Mouse (Mus musculus): ENCODE measurements around the gene Styx. TPM values are rescaled to one million over a fixed set of nuclear protein-coding genes. Genes with fewer than 3 reads are reported as not detected.
A peak's percentile ranks its signal among the peaks of the same experiment; 100 is the strongest.

Styx gene
- polyA plus RNA-seq, 1 experiment from 2014 or later: 38.5 TPM

GRCm38 (mm10) chr14:45439387-45439786, 88.5 kb downstream of the Styx start:
- no peak overlapping the region for H3K4me3 ChIP-seq (ENCODE audit: low read depth, low read length)
- no peak for DNase-seq (ENCODE audit: low spot score)
- 81% methylated on average over 9 of the region's 9 CpGs for WGBS
- no peak overlapping the region for H3K9ac ChIP-seq (ENCODE audit: low read length)
- no peak overlapping the region for H3K27ac ChIP-seq (ENCODE audit: low read depth, low read length)
- no peaks in the 10 kb centered on the region for H3K4me1 ChIP-seq (replicated peaks; ENCODE audit: control insufficient read depth, insufficient read depth, low read length)
- ATAC-seq (replicated peaks; ENCODE audit: low FRiP score): no peak
- H3K27me3 ChIP-seq (ENCODE audit: control insufficient read depth, insufficient read depth, low read length): no peaks in the 10 kb centered on the region
- H3K9me3 ChIP-seq (ENCODE audit: control insufficient read depth, low read length): no peaks in the 10 kb centered on the region
- no peak overlapping the region for H3K4me2 ChIP-seq (ENCODE audit: low read depth, low read length, severe bottlenecking)
- no peaks in the 10 kb centered on the region for H3K36me3 ChIP-seq (ENCODE audit: control insufficient read depth, insufficient read depth, low read length)

- DNase-seq (ENCODE audit: low spot score) (no peak), ATAC-seq (replicated peaks; ENCODE audit: low FRiP score) (no peak)
- no peaks in the 10 kb centered on the region for H3K4me1 ChIP-seq (replicated peaks; ENCODE audit: control insufficient read depth, insufficient read depth, low read length)
- H3K4me2 ChIP-seq (ENCODE audit: low read depth, low read length, severe bottlenecking): no peak overlapping the region
- H3K4me3 ChIP-seq (ENCODE audit: low read depth, low read length): no peak overlapping the region
- H3K9me3 ChIP-seq (ENCODE audit: control insufficient read depth, low read length): no peaks in the 10 kb centered on the region
- 81% methylated on average over 6 of the region's 6 CpGs for WGBS
- H3K9ac ChIP-seq (ENCODE audit: low read length): no peak overlapping the region
- H3K27ac ChIP-seq (ENCODE audit: low read depth, low read length): no peak overlapping the region
- no peaks in the 10 kb centered on the region for H3K36me3 ChIP-seq (ENCODE audit: control insufficient read depth, insufficient read depth, low read length)
- no peaks in the 10 kb centered on the region for H3K27me3 ChIP-seq (ENCODE audit: control insufficient read depth, insufficient read depth, low read length)
Measured at GRCm38 (mm10) chr14:45441291-45441690, 90.4 kb downstream of the Styx start.

GRCm38 (mm10) chr14:45442781-45443560, 92.1 kb downstream of the Styx start:
- Histone ChIP-seq H3K27me3 (ENCODE audit: control insufficient read depth, insufficient read depth, low read length) (no peaks in the 10 kb centered on the region), H3K9ac (ENCODE audit: low read length) (no peak overlapping the region), H3K4me2 (ENCODE audit: low read depth, low read length, severe bottlenecking) (no peak overlapping the region), H3K4me3 (ENCODE audit: low read depth, low read length) (no peak overlapping the region), H3K36me3 (ENCODE audit: control insufficient read depth, insufficient read depth, low read length) (no peaks in the 10 kb centered on the region), H3K9me3 (ENCODE audit: control insufficient read depth, low read length) (no peaks in the 10 kb centered on the region), H3K27ac (ENCODE audit: low read depth, low read length) (no peak overlapping the region), H3K4me1 (replicated peaks; ENCODE audit: control insufficient read depth, insufficient read depth, low read length) (no peaks in the 10 kb centered on the region)
- WGBS: 71% methylated on average over 12 of the region's 12 CpGs
- DNase-seq (ENCODE audit: low spot score): no peak
- no peak for ATAC-seq (replicated peaks; ENCODE audit: low FRiP score)

GRCm38 (mm10) chr14:45444870-45445269, 94.0 kb downstream of the Styx start:
- Histone ChIP-seq H3K36me3 (ENCODE audit: control insufficient read depth, insufficient read depth, low read length) (no peaks in the 10 kb centered on the region), H3K4me2 (ENCODE audit: low read depth, low read length, severe bottlenecking) (no peak overlapping the region), H3K4me3 (ENCODE audit: low read depth, low read length) (no peak overlapping the region), H3K27me3 (ENCODE audit: control insufficient read depth, insufficient read depth, low read length) (no peaks in the 10 kb centered on the region), H3K9ac (ENCODE audit: low read length) (no peak overlapping the region), H3K4me1 (replicated peaks; ENCODE audit: control insufficient read depth, insufficient read depth, low read length) (no peaks in the 10 kb centered on the region), H3K27ac (ENCODE audit: low read depth, low read length) (no peak overlapping the region), H3K9me3 (ENCODE audit: control insufficient read depth, low read length) (no peaks in the 10 kb centered on the region)
- DNase-seq (ENCODE audit: low spot score) (no peak), ATAC-seq (replicated peaks; ENCODE audit: low FRiP score) (no peak)
- 56% methylated on average over 7 of the region's 7 CpGs for WGBS

- no peak for ATAC-seq (replicated peaks; ENCODE audit: low FRiP score)
- no peaks in the 10 kb centered on the region for H3K4me1 ChIP-seq (replicated peaks; ENCODE audit: control insufficient read depth, insufficient read depth, low read length)
- 67% methylated on average over 12 of the region's 12 CpGs for WGBS
- no peak for DNase-seq (ENCODE audit: low spot score)
- no peaks in the 10 kb centered on the region for H3K9me3 ChIP-seq (ENCODE audit: control insufficient read depth, low read length)
- H3K27ac ChIP-seq (ENCODE audit: low read depth, low read length): no peak overlapping the region
- no peak overlapping the region for H3K4me3 ChIP-seq (ENCODE audit: low read depth, low read length)
- H3K27me3 ChIP-seq (ENCODE audit: control insufficient read depth, insufficient read depth, low read length): no peaks in the 10 kb centered on the region
- no peaks in the 10 kb centered on the region for H3K36me3 ChIP-seq (ENCODE audit: control insufficient read depth, insufficient read depth, low read length)
- H3K9ac ChIP-seq (ENCODE audit: low read length): no peak overlapping the region
- H3K4me2 ChIP-seq (ENCODE audit: low read depth, low read length, severe bottlenecking): no peak overlapping the region
Measured at GRCm38 (mm10) chr14:45445445-45445844, 94.6 kb downstream of the Styx start.

- WGBS: 81% methylated on average over 3 of the region's 3 CpGs
- Histone ChIP-seq H3K4me3 (ENCODE audit: low read depth, low read length) (no peak overlapping the region), H3K9me3 (ENCODE audit: control insufficient read depth, low read length) (no peaks in the 10 kb centered on the region), H3K27me3 (ENCODE audit: control insufficient read depth, insufficient read depth, low read length) (no peaks in the 10 kb centered on the region), H3K9ac (ENCODE audit: low read length) (no peak overlapping the region), H3K4me2 (ENCODE audit: low read depth, low read length, severe bottlenecking) (no peak overlapping the region), H3K27ac (ENCODE audit: low read depth, low read length) (no peak overlapping the region), H3K36me3 (ENCODE audit: control insufficient read depth, insufficient read depth, low read length) (no peaks in the 10 kb centered on the region), H3K4me1 (replicated peaks; ENCODE audit: control insufficient read depth, insufficient read depth, low read length) (no peaks in the 10 kb centered on the region; the same call in 1 of the 2 replicates)
- ATAC-seq (replicated peaks; ENCODE audit: low FRiP score) (no peak), DNase-seq (ENCODE audit: low spot score) (no peak)
Measured at GRCm38 (mm10) chr14:45446777-45447176, 95.9 kb downstream of the Styx start.

GRCm38 (mm10) chr14:45451090-45451489, 100.2 kb downstream of the Styx start:
- Histone ChIP-seq H3K4me2 (ENCODE audit: low read depth, low read length, severe bottlenecking) (no peak overlapping the region), H3K4me3 (ENCODE audit: low read depth, low read length) (no peak overlapping the region), H3K27ac (ENCODE audit: low read depth, low read length) (no peak overlapping the region), H3K27me3 (ENCODE audit: control insufficient read depth, insufficient read depth, low read length) (no peaks in the 10 kb centered on the region), H3K4me1 (replicated peaks; ENCODE audit: control insufficient read depth, insufficient read depth, low read length) (peaks cover 6% of the 10 kb centered on the region; the same call in 1 of the 2 replicates), H3K9ac (ENCODE audit: low read length) (no peak overlapping the region), H3K36me3 (ENCODE audit: control insufficient read depth, insufficient read depth, low read length) (no peaks in the 10 kb centered on the region), H3K9me3 (ENCODE audit: control insufficient read depth, low read length) (no peaks in the 10 kb centered on the region)
- DNase-seq (ENCODE audit: low spot score): no peak
- peak; percentile 21; the same call in 1 of the 2 replicates for ATAC-seq (replicated peaks; ENCODE audit: low FRiP score)
- WGBS: 30% methylated on average over 2 of the region's 2 CpGs

- no peaks in the 10 kb centered on the region for H3K9me3 ChIP-seq (ENCODE audit: control insufficient read depth, low read length)
- no peak overlapping the region for H3K4me2 ChIP-seq (ENCODE audit: low read depth, low read length, severe bottlenecking)
- WGBS: 59% methylated on average over 4 of the region's 4 CpGs
- no peak for ATAC-seq (replicated peaks; ENCODE audit: low FRiP score)
- H3K4me1 ChIP-seq (replicated peaks; ENCODE audit: control insufficient read depth, insufficient read depth, low read length): peaks cover 6% of the 10 kb centered on the region; the same call in 1 of the 2 replicates
- no peak overlapping the region for H3K4me3 ChIP-seq (ENCODE audit: low read depth, low read length)
- DNase-seq (ENCODE audit: low spot score): no peak
- no peaks in the 10 kb centered on the region for H3K27me3 ChIP-seq (ENCODE audit: control insufficient read depth, insufficient read depth, low read length)
- no peak overlapping the region for H3K9ac ChIP-seq (ENCODE audit: low read length)
- no peak overlapping the region for H3K27ac ChIP-seq (ENCODE audit: low read depth, low read length)
- no peaks in the 10 kb centered on the region for H3K36me3 ChIP-seq (ENCODE audit: control insufficient read depth, insufficient read depth, low read length)
Measured at GRCm38 (mm10) chr14:45452148-45452547, 101.3 kb downstream of the Styx start.
